Mouse (Mus musculus) layer of hippocampus, adult 2 months (tissue): ENCODE results near the gene Dtx1. TPM values are rescaled to one million over a fixed set of nuclear protein-coding genes. Genes with fewer than 3 reads are reported as not detected.

Source experiments
- DNase-seq, 2 experiments: peaks; one replicate each; pipeline ENCODE4 v3.0.0; 2022; ENCODE audit warnings: low spot score in 2 of 2
- H3K27ac ChIP-seq: fragments of 200-600 bp; 2 replicates; pipeline ENCODE4 v1.8.1; 2022
- H3K4me3 ChIP-seq: fragments of 200-600 bp; 2 replicates; pipeline ENCODE4 v1.8.1; 2022; ENCODE audit warnings: mild to moderate bottlenecking
- CTCF ChIP-seq: fragments of 200-600 bp; conservative IDR thresholded peaks from 2 replicates; pipeline ENCODE4 v1.8.1; 2022; ENCODE audit warnings: antibody characterized with exemption, mild to moderate bottlenecking, moderate library complexity
- long read RNA-seq, 2 experiments: library from polyadenylated mRNA; stranded (forward); transcript quantifications; one replicate each; pipeline ENCODE4 v2.0.0; 2021; ENCODE audit warnings: borderline mapping rate in 2 of 2
- total RNA-seq, 2 experiments: library from RNA; stranded (reverse); gene quantifications; 2 replicates each; pipeline ENCODE4 v1.2.3; 2021

Dtx1 gene
- total RNA-seq = 10 to 100 TPM; 70.9 to 73.9 TPM
- long read RNA-seq, experiment 1, full-length matches to known transcripts = 33 of 56 reads
- long read RNA-seq, experiment 1, partial matches to known transcripts = 13 of 56 reads
- long read RNA-seq, experiment 1, other reads (novel, unspliced or antisense) = 10 of 56 reads
- long read RNA-seq, experiment 2, full-length matches to known transcripts = 55 of 96 reads
- long read RNA-seq, experiment 2, partial matches to known transcripts = 25 of 96 reads
- long read RNA-seq, experiment 2, other reads (novel, unspliced or antisense) = 16 of 96 reads

DNA sequence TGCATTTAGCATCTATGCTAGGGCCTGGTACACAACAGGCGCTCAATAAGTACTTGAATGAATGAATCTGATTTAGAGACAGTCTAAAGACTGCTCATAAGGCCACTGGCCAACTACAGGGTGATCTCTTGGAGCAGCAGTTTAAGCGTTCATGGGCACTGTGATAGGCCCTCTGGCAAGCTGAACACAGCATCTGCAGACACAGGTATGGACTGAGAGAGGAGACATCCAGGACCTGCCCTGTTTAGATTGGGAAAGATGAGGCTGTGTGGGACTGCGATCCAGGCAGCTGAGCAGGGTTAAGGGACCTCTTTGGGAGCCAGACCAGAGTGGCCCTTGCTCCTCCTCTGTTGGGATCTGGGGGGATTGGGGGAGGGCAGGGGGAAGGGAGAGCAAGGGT, at the start of gene Dtx1:
Gene Dtx1 (minus strand): TSS at position 101 of the 400 bp plus-strand sequence.
- H3K27ac ChIP-seq = peak within 1 kb of the TSS; percentile 92
- no peak for DNase-seq
- TF ChIP-seq CTCF = no peak

DNA sequence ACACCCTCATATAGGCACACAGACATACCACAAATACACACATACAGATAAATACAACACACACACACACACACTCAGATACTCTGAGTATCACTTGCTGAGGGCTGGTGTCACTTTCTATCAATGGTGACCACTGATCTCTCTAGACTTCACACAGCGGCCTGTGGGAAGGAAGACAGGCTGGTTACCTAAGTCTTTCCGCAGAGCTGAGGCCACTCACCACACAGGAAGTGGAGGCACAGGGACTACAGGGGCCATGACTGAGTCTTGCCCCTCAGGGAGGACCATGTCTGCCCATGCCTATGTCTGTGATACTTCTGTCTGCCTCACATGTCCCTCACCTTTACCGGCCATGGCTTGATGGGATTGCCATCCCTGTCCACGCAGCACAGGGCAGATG, 42.5 kb upstream of the Dtx1 start:
- no peak for TF ChIP-seq CTCF
- Histone ChIP-seq H3K4me3 (no peak overlapping the region), H3K27ac (no peak overlapping the region)
- no peak for DNase-seq

More for the DNA sequence above, at the start of gene Dtx1:
- peak within 1 kb of the TSS; percentile 88 for H3K4me3 ChIP-seq

DNA sequence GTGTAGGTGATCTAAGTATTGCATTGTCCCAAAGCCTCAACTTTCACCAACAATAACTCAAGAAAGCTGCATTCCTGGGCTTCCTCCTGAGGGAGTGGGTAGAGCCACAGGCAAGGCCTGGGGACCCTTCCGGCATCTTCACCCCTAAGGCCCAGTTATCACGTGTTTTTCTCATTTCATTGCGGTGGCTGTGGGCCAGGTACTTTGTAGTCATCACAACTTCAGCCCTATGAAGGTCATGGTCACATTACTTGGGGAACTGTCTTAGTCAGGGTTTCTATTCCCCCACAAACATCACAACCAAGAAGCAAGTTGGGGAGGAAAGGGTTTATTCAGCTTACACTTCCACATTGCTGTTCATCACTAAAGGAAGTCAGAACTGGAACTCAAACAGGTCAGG, 41.1 kb upstream of the Dtx1 start:
- no peak for TF ChIP-seq CTCF
- DNase-seq = no peak
- H3K4me3 ChIP-seq = no peak overlapping the region
- H3K27ac ChIP-seq = no peak overlapping the region

DNA sequence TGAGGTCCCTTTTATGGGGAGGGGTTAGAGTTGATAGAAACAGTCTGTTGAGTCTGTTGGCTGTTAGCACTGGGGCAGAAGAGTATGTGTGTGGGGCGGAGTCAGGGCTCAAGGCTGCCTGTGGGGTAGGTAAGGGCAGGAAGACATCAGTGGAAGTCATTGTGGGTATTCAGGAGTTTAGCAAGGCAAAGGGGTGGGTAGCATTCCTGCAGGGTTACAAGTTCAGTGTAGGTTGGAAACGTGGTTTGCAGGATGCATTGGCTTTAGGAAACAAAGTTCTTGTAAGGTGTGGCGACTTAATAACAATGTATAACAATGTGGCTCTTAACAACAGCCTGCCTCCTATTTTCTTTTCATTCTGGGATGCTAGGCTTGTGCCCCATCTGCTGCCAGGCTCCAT, 39.5 kb upstream of the Dtx1 start:
- Histone ChIP-seq H3K4me3 (no peak overlapping the region), H3K27ac (no peak overlapping the region)
- DNase-seq = no peak
- TF ChIP-seq CTCF = no peak

DNA sequence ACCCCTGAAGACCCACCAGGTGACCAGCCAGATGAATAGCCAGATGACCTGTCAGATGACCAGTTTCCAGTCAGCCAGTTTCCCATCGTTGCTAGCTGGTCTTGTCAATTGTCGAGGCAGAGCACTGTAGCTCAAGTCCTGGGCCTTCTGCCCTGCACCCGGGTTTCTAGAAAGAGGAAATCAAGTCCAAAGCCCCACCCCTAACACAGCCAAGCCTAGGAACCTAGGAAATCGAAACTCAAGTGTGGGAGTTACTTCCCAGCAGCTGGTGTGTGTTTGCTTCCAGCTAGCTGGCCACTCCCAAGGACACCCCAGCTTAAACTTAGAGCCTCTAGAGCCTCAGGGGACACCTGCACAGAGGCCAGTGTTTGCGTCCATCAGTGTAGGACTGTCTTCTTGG, 38.0 kb upstream of the Dtx1 start, which contains the start of gene Oas2:
Gene Oas2 (minus strand): TSS at position 166 of the 400 bp plus-strand sequence.
- no peak within 1 kb of the TSS for H3K27ac ChIP-seq
- no peak for DNase-seq

DNA sequence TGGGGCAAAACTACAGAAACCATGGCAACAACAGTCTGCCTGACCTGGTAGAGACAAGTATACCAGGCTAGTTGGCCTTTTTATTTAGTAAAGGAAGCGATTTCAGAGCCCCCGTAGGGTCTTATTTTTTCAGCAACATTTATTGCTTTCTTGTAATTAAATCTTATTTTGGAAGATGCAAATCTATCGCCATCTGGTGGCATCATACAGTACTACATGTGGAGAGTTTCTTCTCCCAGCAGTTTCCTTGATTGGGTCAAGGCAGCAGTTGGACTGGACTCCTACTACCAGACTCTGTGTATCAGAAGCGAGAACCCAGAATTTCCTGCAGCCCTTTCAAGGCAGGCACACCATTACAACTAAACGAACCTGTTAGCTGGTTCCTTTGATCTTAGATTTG, 34.7 kb upstream of the Dtx1 start:
- TF ChIP-seq CTCF = peak; percentile 98
- H3K4me3 ChIP-seq = no peak overlapping the region
- H3K27ac ChIP-seq = no peak overlapping the region
- DNase-seq = peak; percentile 51 to 75

More for the DNA sequence above, 38.0 kb upstream of the Dtx1 start, which contains the start of gene Oas2:
- no peak for TF ChIP-seq CTCF
- H3K4me3 ChIP-seq = no peak within 1 kb of the TSS

DNA sequence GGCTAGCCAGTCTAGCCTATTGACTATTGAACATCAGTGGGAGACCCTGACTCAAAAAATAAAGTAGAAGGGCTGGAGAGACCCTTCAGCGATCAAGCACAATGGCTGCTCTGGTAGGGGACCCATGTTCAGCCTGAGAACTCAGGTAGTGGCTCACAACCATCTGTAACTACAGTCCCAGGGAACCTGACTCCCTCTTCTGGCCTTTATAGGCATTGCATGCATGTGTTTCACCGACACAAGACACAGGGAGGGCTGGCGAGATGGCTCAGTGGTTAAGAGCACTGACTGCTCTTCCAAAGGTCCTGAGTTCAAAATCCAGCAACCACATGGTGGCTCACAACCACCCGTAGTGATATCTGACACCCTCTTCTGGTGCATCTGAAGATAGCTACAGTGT, 30.4 kb upstream of the Dtx1 start:
- DNase-seq = peak in 1 of 2 experiments; percentile 26
- peak; percentile 78 for TF ChIP-seq CTCF
- Histone ChIP-seq H3K27ac (no peak overlapping the region), H3K4me3 (no peak overlapping the region)

DNA sequence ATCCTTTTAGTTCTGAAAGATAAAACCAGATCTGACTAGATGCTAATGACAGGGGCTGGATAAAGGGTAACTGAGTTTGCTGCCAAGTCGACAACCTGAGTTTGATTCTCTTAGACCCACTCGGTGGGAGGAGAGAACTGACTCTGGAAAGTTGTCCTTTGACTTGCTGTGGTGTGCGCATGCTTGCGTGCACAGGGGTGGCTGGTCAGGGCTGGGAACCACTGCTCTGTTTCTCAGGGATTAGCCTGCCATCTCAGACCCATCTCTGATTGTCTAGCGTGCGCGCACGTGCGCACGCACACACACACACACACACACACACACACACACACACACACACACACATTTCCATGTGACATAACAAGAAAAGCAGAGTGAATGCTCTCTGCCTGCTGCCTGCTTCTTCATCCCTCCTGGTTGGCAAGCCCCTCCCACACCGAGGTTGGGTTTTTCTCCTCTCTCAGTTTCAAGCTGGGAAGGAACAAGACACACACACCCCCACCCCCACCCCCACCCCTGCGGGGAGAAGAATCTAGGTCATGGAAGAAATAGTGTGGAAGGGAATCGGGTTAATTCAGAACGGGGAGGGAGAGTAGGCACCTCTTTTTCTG, 22.8 kb upstream of the Dtx1 start:
- TF ChIP-seq CTCF = no peak
- Histone ChIP-seq H3K27ac (no peak overlapping the region), H3K4me3 (no peak overlapping the region)
- DNase-seq = no peak

DNA sequence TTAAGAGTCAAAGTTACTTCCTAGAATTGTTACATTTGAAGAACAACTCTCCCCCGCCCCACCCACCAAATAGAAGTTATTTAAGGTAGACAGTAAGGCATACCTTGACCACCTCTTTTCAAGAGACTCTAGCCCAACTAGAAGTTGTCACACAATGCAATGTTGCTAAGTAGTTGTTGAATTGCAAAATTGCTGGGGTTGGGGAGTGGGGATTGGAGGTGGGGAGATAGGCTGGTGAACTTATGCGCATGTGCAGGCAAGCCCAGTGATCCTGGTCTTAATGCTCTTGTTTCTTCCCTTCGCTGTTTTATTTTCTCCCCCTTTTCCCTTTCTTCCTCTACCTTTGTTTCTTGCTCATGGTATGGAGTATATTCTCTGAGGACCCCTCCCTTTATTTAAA, 22.0 kb upstream of the Dtx1 start:
- Histone ChIP-seq H3K4me3 (no peak overlapping the region), H3K27ac (no peak overlapping the region)
- DNase-seq = no peak
- no peak for TF ChIP-seq CTCF

DNA sequence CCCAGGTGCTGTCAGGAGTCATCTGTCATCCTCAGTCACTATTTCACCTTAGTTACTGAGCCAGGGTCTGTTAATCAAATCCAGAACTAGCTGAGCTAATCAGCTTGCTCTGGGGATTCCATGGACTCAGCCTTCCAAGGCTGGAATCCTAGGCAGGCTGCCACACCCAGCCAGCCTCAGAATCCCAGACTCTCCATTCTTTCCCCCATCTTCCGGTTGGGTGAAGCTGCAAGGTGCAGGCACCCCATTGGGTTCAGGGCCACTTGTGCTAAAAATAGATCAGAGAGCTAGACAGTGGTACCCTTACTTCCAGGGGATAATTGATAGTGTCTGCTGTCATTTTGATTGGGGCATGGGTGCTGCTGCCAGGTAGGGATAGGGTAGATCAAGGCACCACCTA, 21.0 kb upstream of the Dtx1 start:
- no peak for DNase-seq
- no peak for TF ChIP-seq CTCF
- Histone ChIP-seq H3K4me3 (no peak overlapping the region), H3K27ac (no peak overlapping the region)

DNA sequence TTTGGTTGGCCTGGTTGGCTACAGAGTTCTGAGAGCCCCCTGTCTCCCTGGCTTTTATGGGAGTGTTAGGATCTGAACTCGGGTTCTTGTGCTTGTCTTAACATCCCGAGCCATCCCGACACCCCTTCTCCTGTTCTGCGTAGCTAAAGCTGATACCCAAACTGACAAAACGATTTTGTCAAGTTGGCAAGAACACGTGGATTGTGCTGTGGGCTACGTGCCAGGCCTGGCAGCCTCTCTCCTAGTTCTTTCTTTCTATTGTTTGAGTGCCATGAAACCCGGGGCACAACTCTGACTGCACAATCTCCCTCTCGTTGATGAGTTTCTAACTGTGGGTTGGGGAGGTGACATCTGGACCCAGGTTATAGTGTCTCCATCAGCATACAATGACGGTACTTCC, 17.6 kb upstream of the Dtx1 start:
- DNase-seq = peak; percentile 44 to 68
- no peak overlapping the region for H3K4me3 ChIP-seq
- no peak for TF ChIP-seq CTCF
- no peak overlapping the region for H3K27ac ChIP-seq

DNA sequence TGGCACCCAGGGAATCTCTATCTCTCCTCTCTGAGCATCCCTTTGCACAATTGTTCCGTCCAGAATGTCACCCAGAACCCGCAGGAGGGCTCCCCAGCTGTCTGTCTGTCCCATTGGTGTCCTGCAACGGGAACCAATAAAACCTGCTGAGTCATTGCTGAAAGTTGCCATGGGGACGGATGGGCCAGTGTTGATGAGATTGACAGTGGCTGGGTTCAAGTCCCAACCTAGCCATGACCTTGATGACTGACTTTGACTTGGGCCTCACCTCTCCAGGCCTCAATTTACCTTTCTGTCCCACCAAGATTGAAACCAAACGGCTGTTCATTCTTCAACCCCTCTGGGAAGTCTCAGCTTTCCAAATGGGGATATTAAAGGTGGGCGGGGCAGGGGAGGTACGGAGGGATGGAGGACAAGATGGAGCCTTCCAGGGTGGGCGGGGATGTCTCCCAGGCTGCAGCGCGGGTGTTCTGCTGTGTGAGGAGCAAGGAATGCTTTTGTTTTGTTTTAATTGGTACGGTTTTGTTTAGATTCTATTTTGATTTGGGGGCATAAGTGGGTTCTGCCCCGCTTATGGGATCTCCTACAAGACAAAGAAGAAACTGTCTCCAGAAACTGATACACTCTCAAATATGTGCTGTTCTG, 14.2 kb upstream of the Dtx1 start:
- TF ChIP-seq CTCF = no peak
- no peak overlapping the region for H3K27ac ChIP-seq
- DNase-seq = no peak
- H3K4me3 ChIP-seq = no peak overlapping the region

DNA sequence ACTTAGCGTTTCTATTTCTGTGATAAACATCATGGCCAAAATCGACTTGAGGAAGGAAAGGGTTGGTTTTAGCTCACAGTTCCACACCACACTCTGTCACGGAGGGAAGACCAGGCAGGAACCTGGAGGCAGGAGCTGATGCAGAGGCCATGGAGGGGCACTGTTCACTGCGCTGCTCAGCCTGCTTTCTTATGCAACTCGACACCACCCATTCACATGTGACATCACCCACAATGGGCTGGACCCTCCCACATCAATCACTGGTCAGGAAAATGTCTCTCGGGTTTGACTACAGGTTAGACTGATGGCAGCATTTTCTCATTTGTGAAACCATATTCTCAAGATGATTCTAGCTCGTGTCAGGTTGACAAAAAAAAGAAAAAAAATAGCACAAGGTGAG, 9.3 kb upstream of the Dtx1 start:
- no peak overlapping the region for H3K4me3 ChIP-seq
- TF ChIP-seq CTCF = no peak
- no peak for DNase-seq
- H3K27ac ChIP-seq = no peak overlapping the region
